Comparison of ENCODE assay signal across 9 mouse cellular contexts in the genomic region with DNA sequence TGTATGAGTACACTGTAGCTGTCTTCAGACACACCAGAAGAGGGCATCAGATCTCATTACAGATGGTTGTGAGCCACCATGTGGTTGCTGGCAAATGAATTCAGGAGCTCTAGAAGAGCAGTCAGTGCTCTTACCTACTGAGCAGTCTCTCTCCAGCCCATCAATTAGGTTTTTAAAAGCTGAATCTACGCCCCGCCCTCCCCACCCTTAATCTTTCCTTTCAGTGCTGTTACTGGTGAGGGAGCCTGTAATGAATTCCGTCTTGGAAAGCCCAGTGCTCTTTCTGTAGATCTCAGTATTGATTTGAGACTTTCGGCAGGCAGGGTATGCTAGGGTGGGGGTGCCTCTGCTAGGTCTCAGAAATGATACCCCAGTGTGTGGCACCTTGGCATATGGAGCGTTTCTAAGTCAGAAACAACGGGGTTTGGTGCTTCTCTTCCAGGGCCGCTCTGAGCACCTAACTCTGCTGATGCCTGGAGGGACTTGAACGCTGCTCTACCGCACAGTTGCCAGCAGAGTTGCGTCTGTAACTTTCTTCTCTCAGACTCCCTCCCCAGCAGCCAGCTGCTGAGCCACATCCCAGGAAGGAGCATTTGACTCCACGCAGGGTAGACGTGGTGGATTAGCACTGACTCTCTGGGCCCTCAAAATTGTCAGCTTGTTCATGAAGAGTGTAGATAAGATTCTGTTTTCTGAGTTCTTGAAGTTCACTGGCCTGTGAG. TPM values are rescaled to one million over a fixed set of nuclear protein-coding genes. Genes with fewer than 3 reads are reported as not detected.
A peak's percentile ranks its signal among the peaks of the same experiment; 100 is the strongest.
DNase-seq lines count a peak whose midpoint lies in the region; ATAC-seq and TF ChIP-seq lines count a peak whose summit lies in the region.
"Had no signal": no experiment of that assay in that cellular context is flagged by ENCODE, and none has a peak within 500 bp of the region (broad histone marks: within the 10 kb centered on the region; RNA-seq: fewer than 3 reads in every experiment).

No protein-coding gene starts in this region.

- no peaks in the 10 kb centered on the region for H3K9me3 ChIP-seq in E14TG2a.4 (ENCODE audit: low read length)
- H3K9me3 ChIP-seq in heart, embryonic 10.5 days = no peaks in the 10 kb centered on the region
- no peaks in the 10 kb centered on the region for H3K9me3 ChIP-seq in liver, embryonic 11.5 days (ENCODE audit: control insufficient read depth, low read length)

- peaks cover 26% of the 10 kb centered on the region for H3K36me3 ChIP-seq in E14TG2a.4 (ENCODE audit: insufficient read depth, low read length)
- peaks cover 12% of the 10 kb centered on the region for H3K36me3 ChIP-seq in heart, embryonic 10.5 days
- H3K36me3 ChIP-seq in liver, embryonic 11.5 days (ENCODE audit: control insufficient read depth, insufficient read depth, low read length) = no peaks in the 10 kb centered on the region

- peaks cover 79% of the 10 kb centered on the region for H3K4me1 ChIP-seq in E14TG2a.4 (replicated peaks; ENCODE audit: low read depth, low read length)
- peaks cover 46% of the 10 kb centered on the region for H3K4me1 ChIP-seq in heart, embryonic 10.5 days
- H3K4me1 ChIP-seq in liver, embryonic 11.5 days (replicated peaks; ENCODE audit: control insufficient read depth, insufficient read depth, low read length) = peaks cover 44% of the 10 kb centered on the region

- no peak overlapping the region for H3K9ac ChIP-seq in liver, embryonic 11.5 days (ENCODE audit: low read depth, low read length)

- no peaks in the 10 kb centered on the region for H3K27me3 ChIP-seq in E14TG2a.4 (ENCODE audit: insufficient read depth, low read length)
- H3K27me3 ChIP-seq in heart, embryonic 10.5 days (ENCODE audit: insufficient read depth, poor library complexity, severe bottlenecking) = peaks cover 10% of the 10 kb centered on the region
- no peaks in the 10 kb centered on the region for H3K27me3 ChIP-seq in liver, embryonic 11.5 days (replicated peaks; ENCODE audit: control insufficient read depth, insufficient read depth, low read length)

- peak overlapping the region; percentile 57 for H3K4me3 ChIP-seq in E14TG2a.4 (replicated peaks; ENCODE audit: low read length)
- peak overlapping the region; percentile 24; the same call in 1 of the 2 replicates for H3K4me3 ChIP-seq in heart, embryonic 10.5 days
- H3K4me3 ChIP-seq in liver, embryonic 11.5 days (ENCODE audit: low read depth, low read length) = no peak overlapping the region

- peak; percentile 55 for ATAC-seq in liver, embryonic 11.5 days (replicated peaks; ENCODE audit: low FRiP score)

- 27% methylated on average over 12 of the region's 12 CpGs for WGBS in heart, embryonic 10.5 days
- 44% methylated on average over 12 of the region's 12 CpGs for WGBS in liver, embryonic 11.5 days

- peak; percentile 31 for DNase-seq in embryo, embryonic 11 days
- DNase-seq in embryo, embryonic 10 days (ENCODE audit: low spot score) = no peak
- peak; percentile 76 for DNase-seq in heart, embryonic 10.5 days (ENCODE audit: low spot score)
- DNase-seq in liver, embryonic 11.5 days (ENCODE audit: low spot score) = no peak
- DNase-seq in adrenal gland, adult 18-20 months (ENCODE audit: low spot score in 2 of 2) = no peak
- DNase-seq in retina, embryonic 14.5 days (ENCODE audit: low spot score) = no peak
- DNase-seq in right cerebral cortex, postnatal 10 days (ENCODE audit: low spot score in 2 of 2) = no peak
- DNase-seq: lung, postnatal 4 days had no signal

- no peak for TF ChIP-seq CTCF in E14TG2a.4 (conservative IDR thresholded peaks at IDR 0.05; ENCODE audit: low read length)

- peak overlapping the region; percentile 81 for H3K27ac ChIP-seq in heart, embryonic 10.5 days
- H3K27ac ChIP-seq in liver, embryonic 11.5 days (ENCODE audit: low read depth, low read length) = peak overlapping the region; percentile 38; the same call in 1 of the 2 replicates

- H3K4me2 ChIP-seq in liver, embryonic 11.5 days = no peak overlapping the region; the same call in 1 of the 2 replicates

RNA-seq across cellular contexts. Expression of gene Cds2, which starts 19.7 kb away (rescaled TPM):
- 20.0 and 20.4 TPM in 2 replicates for polyA plus RNA-seq in heart, embryonic 10.5 days (2016; fragmentation: Nextera tagmentation; extraction: Ambion mirVana)
- 12.9 and 19.0 TPM in 2 replicates for polyA plus RNA-seq in liver, embryonic 11.5 days (2014; fragmentation: Nextera tagmentation; extraction: Ambion mirVana)
- total RNA-seq in adrenal gland, adult 18-20 months (2021) = 10 to 100 TPM; 74.6 to 75.3 TPM

RNA-seq across cellular contexts. Expression of gene Pcna, which starts 29.5 kb away (rescaled TPM):
- polyA plus RNA-seq in heart, embryonic 10.5 days (2016; fragmentation: Nextera tagmentation; extraction: Ambion mirVana) = 217 and 273 TPM in 2 replicates
- 415 and 419 TPM in 2 replicates for polyA plus RNA-seq in liver, embryonic 11.5 days (2014; fragmentation: Nextera tagmentation; extraction: Ambion mirVana)
- 100 to 1,000 TPM in 1 of 2 experiments, 10 to 100 TPM in 1; 80.2 to 104 TPM for total RNA-seq in adrenal gland, adult 18-20 months (2021)

RNA-seq across cellular contexts. Expression of gene Tmem230, which starts 35.0 kb away (rescaled TPM):
- polyA plus RNA-seq in heart, embryonic 10.5 days (2016; fragmentation: Nextera tagmentation; extraction: Ambion mirVana) = 39.4 TPM in 2 replicates
- polyA plus RNA-seq in liver, embryonic 11.5 days (2014; fragmentation: Nextera tagmentation; extraction: Ambion mirVana) = 37.9 and 38.2 TPM in 2 replicates
- total RNA-seq in adrenal gland, adult 18-20 months (2021) = 10 to 100 TPM; 36.5 to 43.7 TPM

Comparison
In these comparisons a context has a peak if more than half of its experiments do, and no peak if none do; other contexts are left out.
1. DNase-seq: peak in embryo, embryonic 11 days (single experiment) and heart, embryonic 10.5 days (single experiment); none in embryo, embryonic 10 days (single experiment), liver, embryonic 11.5 days (single experiment), adrenal gland, adult 18-20 months (0 of 2), retina, embryonic 14.5 days (single experiment) and right cerebral cortex, postnatal 10 days (0 of 2).